Mouse (Mus musculus): Measurements from ENCODE around the gene Gys2.
"Not testable (repeated sequence)": the region's sequence is repeated elsewhere in the genome, so short reads cannot be mapped to it uniquely, and the experiment has no call there.

DNA sequence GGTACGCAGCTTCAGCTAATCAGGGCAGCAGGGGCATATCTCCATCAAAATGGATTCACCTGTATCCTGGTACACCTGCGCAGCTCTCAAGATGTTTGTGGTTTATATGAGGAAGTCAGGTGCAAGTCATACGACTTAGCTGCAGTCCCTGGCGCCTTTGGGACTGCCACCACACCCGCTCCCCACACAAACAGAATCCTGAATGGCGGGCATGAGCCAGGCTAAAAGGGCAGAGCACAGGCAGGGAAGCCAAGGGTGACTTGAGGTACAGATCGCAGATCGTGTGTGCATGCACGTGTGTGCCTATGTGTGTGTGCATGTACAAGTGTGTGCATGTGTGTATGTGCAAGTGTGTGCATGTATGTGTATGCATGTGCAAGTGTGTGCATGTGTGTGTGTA lies 42.5 kb upstream of the Gys2 start:
- not testable (repeated sequence) for TF ChIP-seq CTCF, EP300 (IDR thresholded peaks at IDR 0.05; ENCODE audit: low read depth)
